Mouse (Mus musculus) kidney, embryonic 16.5 days (tissue): Measurements from ENCODE around the gene Schip1. TPM values are rescaled to one million over a fixed set of nuclear protein-coding genes. Genes with fewer than 3 reads are reported as not detected.
"Not testable (repeated sequence)": the region's sequence is repeated elsewhere in the genome, so short reads cannot be mapped to it uniquely, and the experiment has no call there.

Source experiments
- ATAC-seq: fragments of 200-750 bp; cut with Nextera tagmentation; 2 replicates; pipeline ENCODE4 v1.8.0; 2017; ENCODE audit warnings: moderate TSS enrichment; ENCODE audit not compliant: low FRiP score, low TSS enrichment
- H3K27ac ChIP-seq: fragments of 300-500 bp; sonication (generic); 2 replicates; pipeline ENCODE4 v1.5.1; 2014; ENCODE audit warnings: low read length
- H3K27me3 ChIP-seq: fragments of 300-500 bp; sonication (generic); 2 replicates; pipeline ENCODE4 v1.6.1; 2014; ENCODE audit warnings: low read length, control low read depth, mixed read lengths; ENCODE audit not compliant: insufficient read depth
- H3K36me3 ChIP-seq: fragments of 300-500 bp; sonication (generic); 2 replicates; pipeline ENCODE4 v1.6.1; 2014; ENCODE audit warnings: low read length, control low read depth, mixed read lengths; ENCODE audit not compliant: insufficient read depth
- H3K4me1 ChIP-seq: fragments of 300-500 bp; sonication (generic); 2 replicates; pipeline ENCODE4 v1.6.1; 2014; ENCODE audit warnings: low read length, control low read depth, mixed read lengths; ENCODE audit not compliant: insufficient read depth
- H3K4me2 ChIP-seq: fragments of 300-500 bp; sonication (generic); replicated peaks from 2 replicates; pipeline ENCODE4 v1.6.1; 2014; ENCODE audit warnings: low read depth, low read length
- H3K4me3 ChIP-seq: fragments of 300-500 bp; sonication (generic); 2 replicates; pipeline ENCODE4 v1.5.1; 2014; ENCODE audit warnings: mild to moderate bottlenecking, low read length
- H3K9ac ChIP-seq: fragments of 300-500 bp; sonication (generic); replicated peaks from 2 replicates; pipeline ENCODE4 v1.6.1; 2014; ENCODE audit warnings: low read length
- H3K9me3 ChIP-seq: fragments of 300-500 bp; sonication (generic); 2 replicates; pipeline ENCODE4 v1.6.1; 2016; ENCODE audit warnings: low read length, control low read depth
- WGBS: fragments of 180-500 bp; shearing (Covaris S2); extraction: QIAGEN DNeasy Blood & Tissue Kit; methylation state at CpG from one replicate; pipeline ENCODE4 v1.1.7; 2014; 5-methylcytosine and 5-hydroxymethylcytosine counted together
- polyA plus RNA-seq: library from polyadenylated mRNA; unstranded; fragments of >200 nt; fragmentation: Nextera tagmentation; extraction: Ambion mirVana; gene quantifications from 2 replicates; pipeline ENCODE4 v1.2.1, GENCODE M21; 2015

Gene Schip1
- polyA plus RNA-seq, 1 experiment from 2014 or later: 48.9 TPM

DNA sequence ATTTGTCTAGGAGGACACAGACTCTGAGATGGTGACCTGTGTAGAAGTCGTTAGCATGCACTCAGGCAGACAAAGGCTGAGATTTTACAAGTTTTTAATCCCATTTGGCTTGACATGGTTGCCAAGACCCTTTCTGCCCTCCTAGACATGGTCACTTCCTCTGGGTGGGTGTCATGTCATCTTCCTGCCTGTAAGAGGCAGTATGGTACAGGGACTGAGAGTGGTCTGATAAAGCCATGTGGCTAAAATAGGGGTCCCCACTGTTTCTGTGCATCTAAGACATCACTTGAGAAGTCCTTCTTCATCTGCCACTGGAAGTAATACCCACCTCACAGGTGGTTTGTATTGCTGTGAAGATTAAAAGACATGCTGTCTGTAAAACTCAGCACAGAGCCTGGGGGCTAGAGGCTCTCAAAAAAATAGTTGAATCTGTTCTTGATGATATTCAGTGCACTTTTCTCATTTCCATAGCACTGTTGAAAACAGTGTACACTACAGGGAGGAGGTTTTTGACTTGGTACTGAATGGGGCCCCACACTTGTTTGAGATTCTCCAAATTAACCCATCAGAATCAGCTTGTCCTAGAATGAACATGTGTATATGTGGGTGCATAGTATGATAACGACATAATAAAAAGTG lies 5.3 kb upstream of the Schip1 start:
- no peak overlapping the region for H3K27ac ChIP-seq
- ATAC-seq: no peak
- H3K9me3 ChIP-seq: no peaks in the 10 kb centered on the region
- peaks cover 6% of the 10 kb centered on the region for H3K27me3 ChIP-seq
- WGBS: 52% methylated on average over 2 of the region's 2 CpGs
- no peak overlapping the region for H3K4me2 ChIP-seq
- no peak overlapping the region for H3K9ac ChIP-seq
- H3K36me3 ChIP-seq: no peaks in the 10 kb centered on the region
- no peak overlapping the region for H3K4me3 ChIP-seq
- 0 out of 2 replicates have a peak, but pooled peaks cover 3% of the 10 kb centered on the region for H3K4me1 ChIP-seq

GRCm38 (mm10) chr3:68071395-68072386 lies 7.1 kb downstream of the Schip1 start:
- Histone ChIP-seq H3K4me2 (no peak overlapping the region), H3K27ac (no peak overlapping the region), H3K9me3 (no peaks in the 10 kb centered on the region), H3K36me3 (no peaks in the 10 kb centered on the region), H3K9ac (no peak overlapping the region), H3K4me3 (no peak overlapping the region), H3K4me1 (no peaks in the 10 kb centered on the region), H3K27me3 (no peaks in the 10 kb centered on the region)
- 70% methylated on average over 9 of the region's 9 CpGs for whole genome bisulfite sequencing
- ATAC-seq: no peak

GRCm38 (mm10) chr3:68077406-68077805 lies 12.8 kb downstream of the Schip1 start:
- H3K9me3 ChIP-seq: no peaks in the 10 kb centered on the region
- H3K4me1 ChIP-seq: no peaks in the 10 kb centered on the region
- WGBS: 61% methylated on average over 4 of the region's 4 CpGs
- H3K4me3 ChIP-seq: no peak overlapping the region
- H3K27me3 ChIP-seq: no peaks in the 10 kb centered on the region
- no peak overlapping the region for H3K4me2 ChIP-seq
- no peak overlapping the region for H3K9ac ChIP-seq
- H3K36me3 ChIP-seq: no peaks in the 10 kb centered on the region
- ATAC-seq: no peak
- H3K27ac ChIP-seq: no peak overlapping the region

- no peak overlapping the region for H3K4me3 ChIP-seq
- no peak for ATAC-seq
- no peak overlapping the region for H3K4me2 ChIP-seq
- H3K36me3 ChIP-seq: no peaks in the 10 kb centered on the region
- WGBS: 96% methylated on average over 2 of the region's 2 CpGs
- no peak overlapping the region for H3K9ac ChIP-seq
- H3K27ac ChIP-seq: no peak overlapping the region
- H3K4me1 ChIP-seq: no peaks in the 10 kb centered on the region
- H3K9me3 ChIP-seq: no peaks in the 10 kb centered on the region
- H3K27me3 ChIP-seq: no peaks in the 10 kb centered on the region
Observed at GRCm38 (mm10) chr3:68085024-68085423, 20.4 kb downstream of the Schip1 start.

GRCm38 (mm10) chr3:68092108-68092507 lies 27.5 kb downstream of the Schip1 start:
- 72% methylated on average over 4 of the region's 4 CpGs for WGBS
- Histone ChIP-seq H3K4me2 (no peak overlapping the region), H3K9me3 (no peaks in the 10 kb centered on the region), H3K9ac (no peak overlapping the region), H3K36me3 (no peaks in the 10 kb centered on the region), H3K4me3 (no peak overlapping the region), H3K27me3 (no peaks in the 10 kb centered on the region), H3K4me1 (no peaks in the 10 kb centered on the region), H3K27ac (no peak overlapping the region)
- no peak for ATAC-seq

DNA sequence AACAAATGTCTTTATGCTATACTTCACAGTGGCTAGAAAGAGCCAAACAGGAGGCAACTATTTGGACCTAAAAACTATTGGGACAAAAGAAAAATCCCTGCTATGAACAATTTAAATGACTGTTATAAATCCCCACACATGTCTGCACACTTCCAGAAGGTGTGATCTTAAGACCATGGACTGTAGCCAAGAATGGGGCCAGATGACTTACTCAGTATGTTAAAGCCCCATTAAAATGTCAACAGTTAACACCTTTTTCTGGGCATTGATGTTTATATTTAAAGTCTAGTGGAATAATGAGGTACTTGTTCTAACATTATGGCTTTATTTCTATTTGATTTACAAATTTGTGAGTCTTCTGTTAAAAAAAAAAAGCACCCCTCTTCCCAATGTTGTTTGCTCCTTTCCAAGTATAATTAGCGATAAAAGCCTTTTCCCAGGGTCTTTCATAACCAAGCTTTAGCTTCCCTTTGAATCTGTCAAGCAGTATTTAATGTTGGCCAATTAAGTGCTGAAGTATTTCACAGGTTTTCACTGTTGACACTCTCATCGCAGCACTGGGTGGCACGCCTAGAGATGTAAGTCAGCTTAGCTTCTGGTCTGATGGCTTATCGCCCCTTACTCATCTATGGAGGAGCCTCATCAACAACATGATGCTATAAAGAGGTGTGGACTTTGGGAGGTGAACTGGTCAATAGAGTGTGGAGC lies 32.3 kb downstream of the Schip1 start:
- Histone ChIP-seq H3K36me3 (no peaks in the 10 kb centered on the region), H3K27ac (no peak overlapping the region), H3K4me1 (no peaks in the 10 kb centered on the region), H3K4me3 (no peak overlapping the region), H3K9ac (no peak overlapping the region), H3K9me3 (no peaks in the 10 kb centered on the region), H3K4me2 (no peak overlapping the region), H3K27me3 (no peaks in the 10 kb centered on the region)
- WGBS: 32% methylated on average over 4 of the region's 4 CpGs
- no peak for ATAC-seq

DNA sequence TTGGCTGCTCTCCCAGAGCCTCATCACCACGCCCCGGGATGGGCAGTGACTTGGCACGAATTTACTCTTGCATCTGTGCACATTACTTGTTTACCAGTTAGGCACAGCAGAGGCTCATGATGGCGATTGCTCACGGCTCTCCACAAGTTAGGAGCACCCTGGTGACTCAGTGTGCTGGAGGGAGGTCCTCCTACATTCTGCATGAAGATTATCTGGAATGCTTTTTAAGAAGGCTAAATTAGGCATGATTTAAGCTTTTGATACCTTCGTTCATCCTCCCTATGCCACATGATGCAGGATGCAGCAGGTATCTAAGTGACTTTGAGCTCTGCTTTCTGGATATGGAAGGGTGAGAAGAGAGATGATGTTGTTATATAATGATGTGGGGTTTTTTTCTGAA lies 35.0 kb downstream of the Schip1 start:
- 91% methylated on average over 6 of the region's 6 CpGs for WGBS
- H3K9me3 ChIP-seq, H3K27me3 ChIP-seq, H3K36me3 ChIP-seq, ATAC-seq, H3K9ac ChIP-seq, H3K4me2 ChIP-seq, H3K4me3 ChIP-seq, H3K4me1 ChIP-seq, H3K27ac ChIP-seq: not testable (repeated sequence)

DNA sequence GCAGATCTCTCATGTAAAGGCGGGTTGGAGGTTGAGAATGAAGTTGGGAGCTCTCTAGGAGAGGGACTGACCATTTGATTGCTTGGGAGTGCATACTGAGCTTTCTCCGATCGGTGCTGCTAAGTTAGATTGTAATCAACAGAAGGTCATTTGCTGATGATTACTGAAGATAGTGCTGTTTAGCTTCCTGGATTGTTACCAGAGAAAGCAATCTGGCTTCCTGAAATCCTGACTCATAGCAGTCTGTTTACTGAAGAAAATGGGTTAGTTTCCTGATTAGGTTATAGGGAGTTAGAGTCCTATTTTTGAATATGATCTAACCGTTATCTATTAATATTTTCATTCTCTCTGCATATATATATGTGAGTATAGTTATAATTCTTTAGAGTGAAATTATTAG lies 36.7 kb downstream of the Schip1 start:
- no peak for ATAC-seq
- Histone ChIP-seq H3K9me3 (no peaks in the 10 kb centered on the region), H3K36me3 (no peaks in the 10 kb centered on the region), H3K4me2 (no peak overlapping the region), H3K4me3 (no peak overlapping the region), H3K27me3 (no peaks in the 10 kb centered on the region), H3K9ac (no peak overlapping the region), H3K4me1 (no peaks in the 10 kb centered on the region), H3K27ac (no peak overlapping the region)
- WGBS: 66% methylated on average over 4 of the region's 4 CpGs

DNA sequence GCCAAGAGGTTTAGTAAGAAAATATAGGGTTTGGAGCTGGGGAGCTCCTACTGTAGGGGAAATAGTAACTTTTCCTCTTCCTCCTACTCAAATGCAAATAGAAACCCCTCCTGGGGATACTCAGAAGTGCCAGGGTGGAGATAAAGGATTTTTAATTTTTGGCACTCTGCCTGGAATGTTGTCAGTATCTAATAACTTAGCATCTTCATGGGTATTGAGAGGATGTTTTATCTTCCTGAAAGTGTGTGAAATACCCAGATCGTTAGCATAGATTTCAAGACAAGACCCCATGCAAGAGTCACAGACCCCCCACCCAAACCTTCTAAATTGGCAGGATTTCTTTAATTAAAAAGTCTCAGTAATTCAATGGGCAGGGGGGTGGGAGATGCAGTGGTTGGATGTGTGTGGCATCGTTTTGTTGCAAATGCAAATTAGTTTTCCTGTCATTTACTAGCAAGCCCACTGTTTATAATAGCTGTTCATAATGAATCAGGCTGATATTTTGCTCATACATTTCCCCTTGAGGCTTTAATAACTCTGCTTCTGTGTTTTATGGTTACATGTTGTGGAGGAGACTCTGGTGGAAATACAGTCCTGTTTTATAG lies 40.6 kb downstream of the Schip1 start:
- Histone ChIP-seq H3K36me3 (no peaks in the 10 kb centered on the region), H3K9ac (no peak overlapping the region), H3K4me2 (no peak overlapping the region), H3K9me3 (no peaks in the 10 kb centered on the region), H3K4me3 (no peak overlapping the region), H3K27ac (no peak overlapping the region), H3K27me3 (no peaks in the 10 kb centered on the region), H3K4me1 (no peaks in the 10 kb centered on the region)
- 57% methylated on average over 2 of the region's 2 CpGs for WGBS
- no peak for ATAC-seq
